Mouse (Mus musculus) mesoderm, embryonic 11.5 days (tissue): Measurements from ENCODE around the gene Orc2.

Experiments used
- DNase-seq: peaks from one replicate; pipeline ENCODE4 v3.0.0-alpha.2; 2012; ENCODE audit warnings: low read depth, low spot score

Orc2 gene

GRCm38 (mm10) chr1:58504577-58505254 is at the start of gene Orc2:
TSS of gene Orc2 (minus strand) at chr1:58505109.
- DNase-seq: peak; percentile 95

DNA sequence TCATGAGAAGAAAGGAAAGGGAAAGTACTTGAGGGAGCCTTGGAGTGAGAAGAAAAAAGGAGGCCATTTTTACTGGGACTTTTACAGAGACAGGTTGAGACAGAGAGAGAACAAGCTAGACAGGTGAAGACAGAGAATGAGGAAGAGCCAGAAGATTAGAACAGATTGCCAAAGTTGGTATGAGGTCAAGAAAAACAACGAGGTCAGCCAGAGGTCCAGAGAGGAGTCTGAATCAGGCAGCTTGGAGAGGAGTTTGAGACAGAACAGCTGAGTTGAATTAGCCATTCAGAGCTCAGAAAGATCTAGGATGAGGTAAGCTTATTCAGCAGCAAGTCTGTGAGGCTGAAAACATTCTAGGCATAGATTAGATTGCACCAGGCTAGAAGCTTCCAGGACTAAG is 36.5 kb upstream of the Orc2 start:
- DNase-seq: no peak

DNA sequence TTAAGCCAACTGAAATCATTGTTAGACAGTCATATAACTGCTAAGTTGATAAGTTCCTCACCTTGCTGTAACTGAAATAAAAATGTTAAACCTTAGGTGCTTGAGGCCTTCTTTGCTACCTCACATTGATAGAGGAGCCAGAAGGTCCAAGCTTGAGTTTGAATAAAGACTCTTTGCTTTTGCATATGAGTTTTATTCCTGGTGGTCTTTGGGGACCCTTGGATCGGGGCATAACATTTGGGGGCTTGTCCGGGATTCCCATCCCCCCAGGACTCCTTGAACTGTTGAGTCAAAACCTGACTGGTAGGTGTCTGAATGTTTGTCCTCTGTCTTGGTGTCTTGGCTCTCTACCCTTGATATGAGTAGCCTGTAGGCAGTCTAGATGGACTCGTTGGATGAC is 2.3 kb upstream of the Orc2 start:
- DNase-seq: no peak

GRCm38 (mm10) chr1:58503793-58504370 is 1.0 kb downstream of the Orc2 start:
- no peak for DNase-seq

GRCm38 (mm10) chr1:58503134-58503533 is 1.8 kb downstream of the Orc2 start:
- no peak for DNase-seq

DNA sequence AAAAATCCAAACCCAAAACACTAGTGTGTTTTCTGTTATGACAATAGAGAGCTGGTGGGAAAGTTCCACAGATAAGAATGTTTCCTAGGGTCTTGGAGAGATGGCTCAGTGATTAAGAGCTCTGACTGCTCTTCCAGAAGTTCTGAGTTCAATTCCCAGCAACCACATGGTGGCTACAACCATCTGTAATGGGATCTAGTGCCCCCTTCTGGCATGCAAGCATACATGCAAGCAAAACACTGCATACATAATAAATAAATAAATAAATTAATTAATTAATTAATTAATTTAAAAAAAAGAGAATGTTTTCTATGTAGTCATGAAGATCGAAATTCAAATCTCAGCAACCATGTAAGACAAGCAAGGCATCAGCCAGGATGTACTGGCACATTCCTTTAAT is 6.2 kb downstream of the Orc2 start:
- DNase-seq: no peak

DNA sequence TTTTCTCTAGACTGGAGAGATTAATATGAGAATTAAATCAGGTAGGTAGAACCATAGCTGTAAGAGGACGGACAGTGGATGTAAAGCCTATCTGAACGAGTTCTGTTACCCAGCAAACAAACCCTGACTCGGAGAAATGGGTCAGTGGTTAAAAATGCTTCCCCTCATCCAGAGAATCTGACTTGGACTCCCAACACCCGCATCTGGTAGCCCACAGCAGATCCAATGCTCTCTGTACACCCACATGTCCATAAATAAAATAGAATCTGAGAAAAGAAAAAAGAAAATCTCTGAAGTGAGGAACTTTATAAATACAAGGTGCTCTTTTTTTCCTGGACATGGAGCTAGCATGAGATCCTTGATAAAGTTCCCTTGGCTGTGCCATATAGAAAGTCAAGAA is 7.2 kb downstream of the Orc2 start:
- no peak for DNase-seq

DNA sequence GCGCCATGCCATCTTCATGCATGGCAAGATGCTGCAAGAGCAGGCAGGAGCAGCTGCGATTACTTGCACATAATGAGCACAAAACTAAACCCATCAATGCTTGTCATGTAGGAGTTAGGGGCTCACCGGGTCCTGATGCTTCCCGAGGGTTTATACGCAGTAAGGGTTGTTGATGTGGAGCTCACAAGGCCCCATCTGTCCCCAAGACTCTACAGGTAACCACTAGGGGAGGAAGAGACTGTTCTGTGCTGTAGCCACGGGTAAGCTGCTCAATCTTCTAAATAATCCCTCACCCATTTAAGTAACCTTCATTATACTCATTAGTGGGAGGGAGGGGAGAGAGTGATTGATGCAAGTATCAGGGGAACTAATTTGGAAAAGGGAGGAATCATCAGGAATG is 9.3 kb downstream of the Orc2 start:
- DNase-seq: no peak

DNA sequence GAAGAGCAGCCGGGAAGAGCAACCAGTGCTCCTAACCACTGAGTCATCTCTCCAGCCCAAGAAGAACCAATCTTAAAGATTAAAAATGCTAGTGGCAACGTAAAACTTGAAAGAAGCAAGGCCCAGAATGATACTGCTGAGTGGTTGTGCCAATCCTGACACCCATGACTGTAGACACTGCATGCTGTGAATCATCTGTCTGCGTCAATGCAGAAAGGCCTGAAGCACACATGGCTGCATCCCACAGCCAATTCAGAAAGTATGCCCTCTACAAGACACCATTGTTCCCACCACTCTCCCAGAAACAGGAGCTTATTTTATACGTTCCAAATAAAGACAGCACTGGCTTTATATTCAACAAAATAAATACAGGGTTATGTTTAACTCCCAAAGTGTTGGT is 22.3 kb downstream of the Orc2 start:
- DNase-seq: no peak

DNA sequence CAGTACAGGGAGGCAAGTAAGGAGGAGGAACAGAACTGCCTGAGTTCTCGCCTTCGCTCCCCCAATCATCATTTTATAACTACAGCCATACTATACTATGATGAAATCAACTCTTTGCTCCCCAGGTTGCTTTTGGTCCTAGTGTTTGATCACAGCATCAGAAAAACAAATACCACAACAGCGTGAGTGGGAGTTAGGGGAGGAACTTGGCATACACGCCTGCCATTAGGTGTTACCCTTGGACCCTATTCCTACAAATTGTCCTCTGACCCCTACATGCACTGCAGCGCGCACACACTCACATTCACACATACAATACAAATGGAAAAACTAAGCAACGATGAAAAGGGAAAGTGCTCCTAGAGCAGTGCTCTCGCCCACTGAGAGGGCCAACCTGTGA is 29.2 kb downstream of the Orc2 start:
- no peak for DNase-seq

DNA sequence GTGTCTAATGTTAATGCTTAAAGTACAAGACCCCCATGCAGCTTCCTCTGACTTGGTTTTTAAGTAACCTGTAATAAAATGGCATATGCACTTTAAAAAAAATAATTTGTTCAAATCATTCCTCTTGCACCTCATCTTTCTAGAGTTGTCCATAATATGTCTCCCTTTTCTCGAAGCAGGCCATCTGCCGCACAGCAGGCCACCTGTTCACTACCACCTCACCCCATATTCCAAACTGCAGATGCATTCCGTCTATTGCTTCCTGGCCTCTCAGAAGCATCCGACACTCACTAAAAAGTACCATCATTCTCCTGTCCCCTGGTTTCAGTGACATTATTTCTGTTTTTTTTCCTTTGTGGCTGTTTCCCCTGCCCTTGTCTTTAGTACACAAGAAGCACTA is 39.3 kb downstream of the Orc2 start:
- no peak for DNase-seq

DNA sequence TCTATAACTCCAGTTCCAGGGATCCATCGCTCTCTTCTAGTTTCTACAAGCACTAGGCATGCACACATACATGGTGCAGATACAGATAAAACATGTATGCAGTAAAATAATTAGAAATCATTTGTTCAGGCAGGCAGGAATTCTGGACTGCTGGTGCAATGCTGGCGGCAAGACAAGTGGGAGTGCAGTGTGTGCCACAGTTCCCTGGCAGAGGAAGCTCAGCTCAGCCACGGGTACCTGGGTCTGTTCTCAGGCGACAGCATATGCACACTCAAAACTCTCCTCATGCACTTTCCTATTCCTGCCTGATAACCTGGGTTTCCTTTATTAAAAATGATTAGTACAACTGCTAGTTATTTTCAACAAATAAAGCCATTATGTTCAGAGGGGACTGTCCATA is 39.9 kb downstream of the Orc2 start:
- no peak for DNase-seq

- no peak for DNase-seq
Observed at GRCm38 (mm10) chr1:58463935-58464334, 41.0 kb downstream of the Orc2 start.

- no peak for DNase-seq
Observed at GRCm38 (mm10) chr1:58460566-58460965, 44.3 kb downstream of the Orc2 start.

DNA sequence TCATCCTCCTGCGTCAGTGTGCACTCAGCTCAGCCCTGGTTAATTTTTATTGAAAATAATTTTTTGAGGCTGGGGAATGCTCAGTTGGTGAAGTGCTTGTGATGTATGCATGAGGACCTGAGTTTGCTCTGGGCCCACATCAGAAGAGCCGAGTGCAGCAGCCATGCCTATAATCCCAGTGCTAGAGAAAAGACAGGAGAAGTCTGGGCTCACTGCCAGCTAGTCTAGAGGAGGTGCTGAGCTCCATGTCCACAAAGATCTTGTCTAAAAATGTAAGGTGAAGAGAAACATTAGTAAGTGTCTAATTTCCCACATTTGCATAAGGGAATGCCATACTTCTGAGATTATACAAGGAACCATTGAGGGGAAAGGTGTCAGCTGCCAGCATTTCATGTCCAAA is 46.0 kb downstream of the Orc2 start:
- no peak for DNase-seq

- DNase-seq: no peak
Observed at GRCm38 (mm10) chr1:58458175-58458574, 46.7 kb downstream of the Orc2 start.

DNA sequence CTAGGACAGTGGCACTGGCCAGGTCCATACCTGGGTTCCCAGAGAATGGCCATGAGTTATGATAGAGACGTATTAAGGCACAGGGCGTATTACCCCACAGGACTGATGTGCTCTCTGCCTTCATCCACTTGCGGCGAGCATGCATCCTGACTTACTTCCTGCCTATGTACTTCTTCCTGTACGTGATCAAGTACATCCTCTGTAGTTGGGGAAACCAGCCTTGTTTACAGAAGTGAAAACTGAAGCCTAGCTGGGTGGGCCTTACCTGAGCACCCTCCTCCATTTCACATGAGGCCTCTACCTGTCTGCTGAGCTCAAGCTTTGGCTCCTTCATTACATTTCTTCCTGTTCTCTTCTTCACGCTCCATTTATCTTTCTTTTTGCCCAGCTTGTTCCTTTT is 50.6 kb downstream of the Orc2 start:
- DNase-seq: no peak

DNA sequence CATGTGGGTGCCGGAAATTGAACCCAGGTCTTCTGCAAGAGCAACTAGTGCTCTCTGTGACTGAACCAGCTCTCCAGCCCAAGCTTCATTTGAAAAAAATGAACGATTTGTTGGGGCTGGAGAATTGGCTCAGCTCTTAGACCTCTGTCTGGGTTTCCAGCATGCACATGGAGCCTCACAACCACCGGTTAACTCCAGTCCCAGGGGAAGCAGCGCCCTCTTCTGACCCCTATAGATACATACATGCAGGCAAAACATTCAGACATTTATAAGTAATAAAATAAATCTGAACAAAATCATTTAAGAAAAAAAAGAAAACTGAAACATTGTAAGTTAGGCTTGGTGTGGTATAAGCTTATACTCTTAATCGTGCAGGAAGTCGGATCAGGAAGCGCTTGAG is 56.5 kb downstream of the Orc2 start:
- DNase-seq: no peak

- DNase-seq: no peak
Observed at GRCm38 (mm10) chr1:58447766-58448165, 57.1 kb downstream of the Orc2 start.

DNA sequence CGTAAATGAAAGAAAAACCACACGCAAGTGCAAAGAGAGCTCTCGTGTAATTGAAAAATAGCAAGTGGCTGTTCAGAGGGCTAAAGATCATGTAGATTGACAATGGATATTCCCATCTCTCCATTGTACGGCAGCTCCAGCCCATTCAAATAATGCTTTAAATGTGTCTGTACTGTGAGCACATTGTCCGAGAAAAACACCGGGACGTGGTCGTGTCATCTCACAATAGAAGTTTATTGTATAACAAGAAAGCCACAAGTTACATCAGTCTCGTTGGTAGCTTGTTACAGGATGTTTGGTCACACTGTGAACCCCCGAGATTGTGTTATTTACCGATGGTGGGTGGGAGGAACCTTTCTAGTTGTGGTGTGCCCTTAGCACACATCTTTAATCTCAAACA is 59.0 kb downstream of the Orc2 start:
- DNase-seq: no peak

DNA sequence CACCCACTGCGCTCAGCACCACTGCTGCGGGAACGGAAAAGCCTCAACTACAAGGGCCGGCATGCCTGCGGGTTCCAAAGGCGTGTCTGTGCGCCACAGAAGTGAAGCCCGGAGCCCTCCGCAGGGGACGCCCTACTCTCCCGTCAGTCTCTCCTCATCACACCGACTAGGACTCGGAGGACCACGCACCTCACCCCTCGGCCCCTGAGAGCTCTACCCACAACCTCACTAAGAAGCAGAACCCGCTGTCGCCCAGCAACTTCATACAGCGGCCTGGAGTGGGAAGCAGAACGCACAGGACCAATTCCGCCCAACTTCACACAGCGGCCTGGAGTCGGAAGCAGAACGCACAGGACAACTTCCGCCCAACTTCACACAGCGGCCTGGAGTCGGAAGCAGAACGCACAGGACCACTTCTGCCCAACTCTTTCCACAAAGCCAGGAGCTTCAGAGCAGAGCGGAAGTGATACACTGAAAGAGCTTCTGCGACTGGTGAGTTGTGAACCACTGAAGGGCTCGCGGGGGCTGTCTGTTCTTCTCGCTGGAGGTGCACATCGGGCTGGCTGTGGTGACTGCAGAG is 59.7 kb downstream of the Orc2 start, which contains the start of the genes Nif3l1 and Ppil3:
TSS of gene Nif3l1 (plus strand) at position 9 of the 580 bp plus-strand sequence.
TSS of gene Ppil3 (minus strand) at position 344 of the 580 bp plus-strand sequence.
- peak; percentile 87 for DNase-seq

DNA sequence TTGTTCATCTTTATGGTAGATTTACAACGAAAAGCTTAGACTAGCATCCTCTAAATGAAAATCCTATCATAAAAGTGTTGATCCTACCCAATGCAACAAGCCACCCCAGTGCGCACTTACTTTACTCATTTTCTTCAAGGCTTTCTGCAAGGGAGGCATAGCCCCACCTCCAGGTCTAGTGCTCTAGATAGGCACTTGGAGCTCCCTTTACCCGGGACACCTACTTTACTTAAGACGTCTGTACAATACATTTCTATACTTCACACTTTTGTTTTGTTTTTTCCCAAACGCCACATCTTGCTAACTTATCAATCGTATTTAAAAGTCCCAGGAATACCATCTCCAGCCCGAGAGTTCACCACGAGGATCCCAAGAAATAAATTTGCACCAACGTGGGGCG is 60.2 kb downstream of the Orc2 start:
- DNase-seq: no peak

- no peak for DNase-seq
Observed at GRCm38 (mm10) chr1:58424551-58424950, 80.4 kb downstream of the Orc2 start.
